Mouse (Mus musculus): ENCODE data around the gene Tinagl1. TPM values are rescaled to one million over a fixed set of nuclear protein-coding genes. Genes with fewer than 3 reads are reported as not detected.

Tinagl1 gene
- total RNA-seq, 1 experiment: 43.7 TPM

GRCm38 (mm10) chr4:130179876-130180275 lies 5.0 kb upstream of the Tinagl1 start:
- Histone ChIP-seq H3K9me3 (ENCODE audit: control insufficient read depth, insufficient read depth, low read depth, low read length) (no peaks in the 10 kb centered on the region), H3K4me3 (ENCODE audit: insufficient read depth in 1 of 2, low read depth in 1 of 2, low read length in 2 of 2, poor library complexity in 1 of 2, severe bottlenecking in 1 of 2) (no peak overlapping the region), H3K4me1 (ENCODE audit: control insufficient read depth in 2 of 2, insufficient read depth in 2 of 2, low read length in 2 of 2, poor library complexity in 1 of 2) (peaks cover 2 to 16% of the 10 kb centered on the region in 2 experiments; a peak in 2 of 4 replicates), H3K36me3 (ENCODE audit: control insufficient read depth, insufficient read depth, low read length, poor library complexity, severe bottlenecking) (no peaks in the 10 kb centered on the region), H3K27ac (ENCODE audit: insufficient read depth, low read depth, low read length, poor library complexity, severe bottlenecking) (no peak overlapping the region), H3K9ac (ENCODE audit: insufficient read depth, low read depth, low read length, poor library complexity, severe bottlenecking) (no peak overlapping the region)
- TF ChIP-seq ZNF384 (IDR thresholded peaks at IDR 0.05; ENCODE audit: low read depth, low read length) (no peak), MAFK (IDR thresholded peaks at IDR 0.05; ENCODE audit: insufficient read depth, low read depth, low read length) (no peak), HCFC1 (IDR thresholded peaks at IDR 0.05; ENCODE audit: borderline replicate concordance, insufficient read depth, low read length) (no peak), ZC3H11A (IDR thresholded peaks at IDR 0.05; ENCODE audit: borderline replicate concordance, low read depth, low read length) (no peak), CHD2 (IDR thresholded peaks at IDR 0.05; ENCODE audit: low read depth, low read length) (no peak)
- in situ Hi-C loops (cut with MboI; ENCODE audit: low sequenced_read_pairs in 2 of 2, unreplicated experiment in 2 of 2): no loop called here
- no peak for DNase-seq (ENCODE audit: low read depth, low spot score)

- no peak overlapping the region for H3K27ac ChIP-seq (ENCODE audit: insufficient read depth, low read depth, low read length, poor library complexity, severe bottlenecking)
- in situ Hi-C loops (cut with MboI; ENCODE audit: low sequenced_read_pairs in 2 of 2, unreplicated experiment in 2 of 2): no loop called here
- no peak overlapping the region for H3K4me3 ChIP-seq (ENCODE audit: insufficient read depth in 1 of 2, low read depth in 1 of 2, low read length in 2 of 2, poor library complexity in 1 of 2, severe bottlenecking in 1 of 2)
- peaks cover 4 to 23% of the 10 kb centered on the region in 2 experiments; a peak in 3 of 4 replicates for H3K4me1 ChIP-seq (ENCODE audit: control insufficient read depth in 2 of 2, insufficient read depth in 2 of 2, low read length in 2 of 2, poor library complexity in 1 of 2)
- no peak for TF ChIP-seq MAFK (IDR thresholded peaks at IDR 0.05; ENCODE audit: insufficient read depth, low read depth, low read length)
- no peak for TF ChIP-seq CHD2 (IDR thresholded peaks at IDR 0.05; ENCODE audit: low read depth, low read length)
- no peak for TF ChIP-seq ZNF384 (IDR thresholded peaks at IDR 0.05; ENCODE audit: low read depth, low read length)
- TF ChIP-seq ZC3H11A (IDR thresholded peaks at IDR 0.05; ENCODE audit: borderline replicate concordance, low read depth, low read length): no peak
- no peak for TF ChIP-seq HCFC1 (IDR thresholded peaks at IDR 0.05; ENCODE audit: borderline replicate concordance, insufficient read depth, low read length)
- no peak for DNase-seq (ENCODE audit: low read depth, low spot score)
- H3K9ac ChIP-seq (ENCODE audit: insufficient read depth, low read depth, low read length, poor library complexity, severe bottlenecking): no peak overlapping the region
- no peaks in the 10 kb centered on the region for H3K36me3 ChIP-seq (ENCODE audit: control insufficient read depth, insufficient read depth, low read length, poor library complexity, severe bottlenecking)
- no peaks in the 10 kb centered on the region for H3K9me3 ChIP-seq (ENCODE audit: control insufficient read depth, insufficient read depth, low read depth, low read length)
Observed at GRCm38 (mm10) chr4:130177536-130177935, 2.6 kb upstream of the Tinagl1 start.

- H3K4me3 ChIP-seq (ENCODE audit: insufficient read depth in 1 of 2, low read depth in 1 of 2, low read length in 2 of 2, poor library complexity in 1 of 2, severe bottlenecking in 1 of 2): no peak overlapping the region
- no peak overlapping the region for H3K27ac ChIP-seq (ENCODE audit: insufficient read depth, low read depth, low read length, poor library complexity, severe bottlenecking)
- H3K9ac ChIP-seq (ENCODE audit: insufficient read depth, low read depth, low read length, poor library complexity, severe bottlenecking): no peak overlapping the region
- in situ Hi-C loops (cut with MboI; ENCODE audit: low sequenced_read_pairs in 2 of 2, unreplicated experiment in 2 of 2): no loop called here
- no peak for TF ChIP-seq HCFC1 (IDR thresholded peaks at IDR 0.05; ENCODE audit: borderline replicate concordance, insufficient read depth, low read length)
- no peak for TF ChIP-seq ZC3H11A (IDR thresholded peaks at IDR 0.05; ENCODE audit: borderline replicate concordance, low read depth, low read length)
- TF ChIP-seq ZNF384 (IDR thresholded peaks at IDR 0.05; ENCODE audit: low read depth, low read length): no peak
- H3K36me3 ChIP-seq (ENCODE audit: control insufficient read depth, insufficient read depth, low read length, poor library complexity, severe bottlenecking): no peaks in the 10 kb centered on the region
- no peak for DNase-seq (ENCODE audit: low read depth, low spot score)
- no peaks in the 10 kb centered on the region for H3K9me3 ChIP-seq (ENCODE audit: control insufficient read depth, insufficient read depth, low read depth, low read length)
- H3K4me1 ChIP-seq (ENCODE audit: control insufficient read depth in 2 of 2, insufficient read depth in 2 of 2, low read length in 2 of 2, poor library complexity in 1 of 2): peaks cover 4 to 26% of the 10 kb centered on the region in 2 experiments; a peak in 3 of 4 replicates
Observed at GRCm38 (mm10) chr4:130177087-130177486, 2.2 kb upstream of the Tinagl1 start.

- H3K27ac ChIP-seq (ENCODE audit: insufficient read depth, low read depth, low read length, poor library complexity, severe bottlenecking): no peak overlapping the region
- in situ Hi-C loops (cut with MboI; ENCODE audit: low sequenced_read_pairs in 2 of 2, unreplicated experiment in 2 of 2): no loop called here
- TF ChIP-seq MAFK (IDR thresholded peaks at IDR 0.05; ENCODE audit: insufficient read depth, low read depth, low read length) (no peak), ZC3H11A (IDR thresholded peaks at IDR 0.05; ENCODE audit: borderline replicate concordance, low read depth, low read length) (no peak), HCFC1 (IDR thresholded peaks at IDR 0.05; ENCODE audit: borderline replicate concordance, insufficient read depth, low read length) (no peak), ZNF384 (IDR thresholded peaks at IDR 0.05; ENCODE audit: low read depth, low read length) (no peak), CHD2 (IDR thresholded peaks at IDR 0.05; ENCODE audit: low read depth, low read length) (no peak)
Observed at GRCm38 (mm10) chr4:130176156-130176720, 1.3 kb upstream of the Tinagl1 start.

More at GRCm38 (mm10) chr4:130176156-130176720, 1.3 kb upstream of the Tinagl1 start:
- no peak for DNase-seq (ENCODE audit: low read depth, low spot score)
- H3K36me3 ChIP-seq (ENCODE audit: control insufficient read depth, insufficient read depth, low read length, poor library complexity, severe bottlenecking): no peaks in the 10 kb centered on the region
- H3K4me3 ChIP-seq (ENCODE audit: insufficient read depth in 1 of 2, low read depth in 1 of 2, low read length in 2 of 2, poor library complexity in 1 of 2, severe bottlenecking in 1 of 2): no peak overlapping the region
- H3K4me1 ChIP-seq (ENCODE audit: control insufficient read depth in 2 of 2, insufficient read depth in 2 of 2, low read length in 2 of 2, poor library complexity in 1 of 2): peaks cover 4 to 29% of the 10 kb centered on the region in 2 experiments; a peak in 3 of 4 replicates
- no peaks in the 10 kb centered on the region for H3K9me3 ChIP-seq (ENCODE audit: control insufficient read depth, insufficient read depth, low read depth, low read length)
- H3K9ac ChIP-seq (ENCODE audit: insufficient read depth, low read depth, low read length, poor library complexity, severe bottlenecking): no peak overlapping the region
